Mouse (Mus musculus) midbrain, embryonic 14.5 days (tissue): ENCODE data around the gene Phb2. TPM values are rescaled to one million over a fixed set of nuclear protein-coding genes. Genes with fewer than 3 reads are reported as not detected.
A peak's percentile ranks its signal among the peaks of the same experiment; 100 is the strongest.

Experiments
- ATAC-seq: fragments of 200-750 bp; cut with Nextera tagmentation; 2 replicates; pipeline ENCODE4 v1.8.0; 2017; ENCODE audit warnings: moderate number of reproducible peaks, moderate library complexity; ENCODE audit not compliant: low FRiP score, low TSS enrichment
- DNase-seq: peaks from one replicate; pipeline ENCODE4 v3.0.0-alpha.2; 2015
- H3K27ac ChIP-seq: fragments of 300-500 bp; sonication (generic); replicated peaks from 2 replicates; pipeline ENCODE4 v1.5.1; 2014; ENCODE audit warnings: mild to moderate bottlenecking, low read depth, low read length, moderate library complexity
- H3K27me3 ChIP-seq: fragments of 300-500 bp; sonication (generic); 2 replicates; pipeline ENCODE4 v1.6.1; 2014; ENCODE audit warnings: low read length, control low read depth, mixed read lengths; ENCODE audit not compliant: control insufficient read depth, insufficient read depth
- H3K36me3 ChIP-seq: fragments of 300-500 bp; sonication (generic); 2 replicates; pipeline ENCODE4 v1.6.1; 2014; ENCODE audit warnings: low read length, control low read depth; ENCODE audit not compliant: control insufficient read depth, insufficient read depth
- H3K4me1 ChIP-seq: fragments of 300-500 bp; sonication (generic); 2 replicates; pipeline ENCODE4 v1.6.1; 2014; ENCODE audit warnings: mild to moderate bottlenecking, antibody characterized with exemption, low read length, control low read depth; ENCODE audit not compliant: control insufficient read depth, insufficient read depth
- H3K4me2 ChIP-seq: fragments of 300-500 bp; sonication (generic); 2 replicates; pipeline ENCODE4 v1.6.1; 2014; ENCODE audit warnings: mild to moderate bottlenecking, low read length, moderate library complexity
- H3K4me3 ChIP-seq: fragments of 300-500 bp; sonication (generic); replicated peaks from 2 replicates; pipeline ENCODE4 v1.5.1; 2014; ENCODE audit warnings: low read depth, low read length
- H3K9ac ChIP-seq: fragments of 300-500 bp; sonication (generic); replicated peaks from 2 replicates; pipeline ENCODE4 v1.6.1; 2014; ENCODE audit warnings: mild to moderate bottlenecking, low read length, moderate library complexity
- H3K9me3 ChIP-seq: fragments of 300-500 bp; sonication (generic); 2 replicates; pipeline ENCODE4 v1.6.1; 2016; ENCODE audit warnings: low read length, control low read depth, mixed read lengths; ENCODE audit not compliant: control insufficient read depth
- WGBS: fragments of 180-500 bp; shearing (Covaris S2); extraction: QIAGEN DNeasy Blood & Tissue Kit; methylation state at CpG from one replicate; pipeline ENCODE4 v1.1.7; 2014; 5-methylcytosine and 5-hydroxymethylcytosine counted together
- polyA plus RNA-seq: library from polyadenylated mRNA; unstranded; fragments of >200 nt; fragmentation: Nextera tagmentation; extraction: Ambion mirVana; gene quantifications from 2 replicates; pipeline ENCODE4 v1.2.1, GENCODE M21; 2014

The Phb2 gene
- polyA plus RNA-seq, 1 experiment from 2014 or later = 250 TPM

DNA sequence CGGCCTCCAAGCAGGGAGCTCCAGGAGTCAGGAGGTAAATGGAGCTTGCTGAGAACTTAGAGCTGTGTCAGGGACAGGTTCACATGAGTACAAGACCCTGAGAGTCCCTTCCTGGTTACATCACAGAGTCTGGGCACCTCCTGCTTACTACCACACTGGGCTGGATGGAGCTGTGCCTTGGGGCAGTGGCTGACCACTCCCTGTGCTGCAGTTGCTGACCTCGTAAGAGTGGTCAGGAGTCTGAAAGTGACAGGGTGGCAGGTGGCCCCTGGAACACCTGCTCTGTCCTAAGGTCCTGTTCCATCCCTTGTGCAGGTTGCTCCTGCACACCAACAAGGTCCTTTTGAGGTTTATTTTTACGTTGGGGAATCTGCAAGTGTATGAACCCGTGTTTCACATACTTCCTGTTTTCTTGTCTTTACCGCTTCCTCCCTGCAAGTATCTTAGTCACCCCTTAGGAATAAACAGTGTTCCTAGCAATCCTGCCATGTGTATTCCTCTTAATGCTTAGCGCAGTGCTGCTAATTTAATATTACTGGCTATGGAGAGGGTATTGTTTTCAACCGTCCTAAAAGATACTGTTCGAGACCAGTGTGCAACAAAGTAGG is 23.9 kb upstream of the Phb2 start:
- Histone ChIP-seq H3K4me1 (no peaks in the 10 kb centered on the region), H3K9ac (no peak overlapping the region), H3K36me3 (no peaks in the 10 kb centered on the region), H3K9me3 (no peaks in the 10 kb centered on the region), H3K4me3 (no peak overlapping the region), H3K4me2 (no peak overlapping the region), H3K27me3 (no peaks in the 10 kb centered on the region), H3K27ac (no peak overlapping the region)
- ATAC-seq (no peak), DNase-seq (no peak)
- 91% methylated on average over 8 of the region's 8 CpGs for WGBS

DNA sequence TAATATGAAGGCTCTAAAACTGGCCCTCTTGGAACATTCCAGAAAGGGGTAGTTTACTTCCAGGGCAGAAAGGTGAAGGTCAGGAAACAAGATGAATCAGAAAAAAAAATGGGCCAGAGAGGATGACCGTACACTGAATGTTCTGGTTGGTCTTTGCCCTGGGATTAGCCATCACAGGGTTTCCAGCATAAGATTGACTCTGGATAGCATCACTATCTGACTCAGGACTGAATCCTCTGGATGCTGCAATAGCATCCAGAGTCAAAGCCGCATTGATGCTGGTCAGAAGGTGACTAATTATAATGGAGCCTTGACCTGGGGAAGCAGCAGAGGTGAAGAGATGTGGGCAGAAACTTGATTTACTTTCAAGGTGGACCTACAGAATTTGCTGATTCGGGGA is 23.1 kb upstream of the Phb2 start:
- Histone ChIP-seq H3K4me2 (no peak overlapping the region), H3K9ac (no peak overlapping the region), H3K27me3 (no peaks in the 10 kb centered on the region), H3K9me3 (no peaks in the 10 kb centered on the region), H3K27ac (no peak overlapping the region), H3K4me1 (no peaks in the 10 kb centered on the region), H3K4me3 (no peak overlapping the region), H3K36me3 (no peaks in the 10 kb centered on the region)
- ATAC-seq (no peak), DNase-seq (no peak)
- WGBS = 98% methylated on average over 3 of the region's 3 CpGs

DNA sequence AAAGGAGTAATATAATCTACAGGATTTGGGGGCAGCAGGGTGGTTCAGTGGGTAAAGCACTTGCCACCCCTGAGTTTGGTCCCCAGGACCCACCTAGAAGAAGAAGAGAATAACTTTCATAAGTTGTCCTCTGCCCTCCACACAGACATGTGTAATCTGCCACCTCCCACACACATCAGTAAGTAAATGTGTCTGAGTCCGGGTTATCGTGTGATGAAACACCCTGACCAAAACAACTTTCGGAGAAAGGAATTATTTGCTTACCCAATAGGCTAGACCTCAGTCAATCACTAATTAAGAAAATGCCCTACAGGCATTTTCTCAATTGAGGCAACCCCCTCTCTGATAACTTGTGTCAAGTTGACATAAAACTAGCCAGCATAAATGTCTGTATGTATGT is 21.6 kb upstream of the Phb2 start:
- no peaks in the 10 kb centered on the region for H3K9me3 ChIP-seq
- H3K27ac ChIP-seq = no peak overlapping the region
- 95% methylated on average over 3 of the region's 3 CpGs for WGBS
- H3K36me3 ChIP-seq = no peaks in the 10 kb centered on the region
- no peaks in the 10 kb centered on the region for H3K4me1 ChIP-seq
- DNase-seq (no peak), ATAC-seq (no peak)
- H3K4me2 ChIP-seq = no peak overlapping the region
- no peak overlapping the region for H3K9ac ChIP-seq
- no peak overlapping the region for H3K4me3 ChIP-seq
- no peaks in the 10 kb centered on the region for H3K27me3 ChIP-seq

DNA sequence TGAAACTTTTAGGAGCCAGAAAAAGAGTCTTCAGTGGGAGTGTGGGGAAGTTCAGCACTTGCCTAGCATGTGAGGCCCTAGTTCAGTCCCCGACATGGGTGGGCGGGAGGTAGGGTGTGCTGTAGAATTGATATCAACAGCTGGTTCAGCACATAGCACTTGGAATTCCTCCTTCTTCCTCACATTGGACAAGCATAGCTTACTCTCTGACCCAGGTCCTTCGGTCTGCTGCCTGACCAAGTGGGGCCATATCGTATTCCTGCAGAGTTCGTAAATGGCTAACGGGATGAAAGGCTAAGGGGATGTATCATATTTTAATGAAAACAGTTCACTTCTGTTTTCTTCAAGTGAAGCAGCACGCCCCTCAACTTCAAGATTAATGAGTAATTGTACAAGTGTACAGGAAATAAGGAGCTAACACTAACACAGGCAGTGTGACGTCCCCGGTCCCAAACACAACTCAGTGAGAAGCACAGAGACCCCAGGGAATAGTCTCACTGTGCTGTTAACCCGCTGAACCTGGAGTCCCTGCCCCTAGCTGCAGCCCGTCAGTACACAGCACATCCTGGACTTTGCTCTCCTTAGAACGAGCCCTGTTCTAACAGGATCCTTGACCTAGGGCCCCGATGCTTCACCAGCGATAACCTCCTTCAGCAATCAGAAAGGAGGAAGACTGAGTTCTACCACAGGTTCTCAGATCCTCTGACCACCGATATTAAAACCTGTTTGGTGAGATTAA is 18.7 kb upstream of the Phb2 start:
- Histone ChIP-seq H3K27me3 (no peaks in the 10 kb centered on the region), H3K36me3 (no peaks in the 10 kb centered on the region), H3K4me1 (no peaks in the 10 kb centered on the region), H3K4me2 (no peak overlapping the region), H3K9me3 (no peaks in the 10 kb centered on the region), H3K4me3 (no peak overlapping the region), H3K9ac (no peak overlapping the region), H3K27ac (no peak overlapping the region)
- ATAC-seq = no peak
- DNase-seq = no peak
- 89% methylated on average over 15 of the region's 15 CpGs for WGBS

DNA sequence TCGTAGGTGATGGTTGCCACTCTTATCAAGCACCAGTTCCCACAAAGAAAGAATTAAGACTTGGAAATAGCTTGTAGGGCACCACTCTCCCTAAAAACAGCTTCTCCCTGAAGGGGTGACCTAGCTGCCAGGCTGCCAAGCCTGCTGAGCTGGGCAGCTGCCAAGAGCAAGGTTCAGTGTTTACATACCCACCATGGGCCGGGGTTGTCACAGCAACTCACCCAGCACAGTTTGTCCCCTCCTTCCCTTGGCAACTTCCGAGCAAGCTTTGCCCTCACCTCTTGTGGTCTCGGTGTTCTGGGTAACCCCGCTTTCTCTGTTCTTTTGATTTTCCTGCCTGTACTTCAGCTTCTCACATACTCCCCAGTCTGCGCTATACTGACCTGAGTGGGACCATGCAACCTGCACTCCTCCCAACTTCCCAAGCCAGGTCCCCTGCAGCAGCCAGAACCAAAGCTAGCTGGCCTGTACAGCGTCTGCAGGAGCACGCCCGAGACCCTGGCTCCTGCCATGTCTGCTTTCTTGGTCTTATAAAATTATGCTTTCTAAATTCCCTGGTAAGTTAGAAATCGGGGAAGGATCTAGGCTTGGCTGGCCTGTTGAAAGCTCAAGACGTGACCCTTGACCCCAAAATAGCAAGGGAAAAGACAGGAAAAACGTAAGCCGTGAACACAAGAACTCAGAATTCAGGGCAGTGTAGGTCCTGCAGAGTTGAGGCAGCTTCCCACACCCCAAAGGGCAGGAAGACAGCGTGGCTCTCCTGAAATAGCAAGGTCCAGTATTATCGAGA is 17.8 kb upstream of the Phb2 start:
- H3K27ac ChIP-seq = no peak overlapping the region
- ATAC-seq (no peak), DNase-seq (peak; percentile 62)
- H3K9me3 ChIP-seq = no peaks in the 10 kb centered on the region
- no peaks in the 10 kb centered on the region for H3K36me3 ChIP-seq
- H3K27me3 ChIP-seq = no peaks in the 10 kb centered on the region
- no peaks in the 10 kb centered on the region for H3K4me1 ChIP-seq
- no peak overlapping the region for H3K4me3 ChIP-seq
- H3K9ac ChIP-seq = no peak overlapping the region
- no peak overlapping the region for H3K4me2 ChIP-seq
- WGBS = 80% methylated on average over 15 of the region's 15 CpGs

DNA sequence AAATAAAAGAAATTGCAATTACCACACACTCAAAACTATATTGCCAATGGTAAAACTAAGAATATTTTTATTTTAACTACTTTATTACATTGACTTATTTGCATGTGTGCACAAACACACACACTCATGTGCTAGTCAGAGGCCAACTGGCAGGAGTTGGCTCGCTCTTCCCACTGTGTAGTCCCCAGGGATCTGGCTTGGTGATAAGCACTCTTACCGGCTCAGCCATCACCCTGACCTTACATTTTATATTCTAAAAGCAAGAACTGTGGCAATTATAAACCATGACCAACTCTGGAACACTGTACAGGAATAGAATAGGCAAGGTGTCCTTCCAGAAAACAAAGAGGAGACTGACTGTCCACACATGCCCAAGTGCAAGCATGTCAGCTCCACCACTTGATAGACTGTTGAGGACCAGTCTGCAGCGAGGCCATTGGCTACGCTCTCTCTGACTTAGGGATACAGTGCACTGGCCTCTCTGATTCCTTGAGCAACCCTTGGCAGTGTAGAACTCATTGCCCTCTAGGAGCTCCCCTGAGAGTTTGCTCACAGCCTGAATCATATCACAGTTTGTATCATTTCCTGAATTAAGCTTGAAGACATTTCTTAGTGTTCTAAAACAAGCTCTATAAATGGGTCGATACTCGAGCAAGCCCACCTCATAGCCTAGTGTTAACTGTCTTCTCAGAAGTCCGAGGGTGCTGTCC is 15.5 kb upstream of the Phb2 start:
- H3K36me3 ChIP-seq = peaks cover 20% of the 10 kb centered on the region
- H3K4me2 ChIP-seq = no peak overlapping the region
- no peak overlapping the region for H3K27ac ChIP-seq
- DNase-seq = no peak
- no peaks in the 10 kb centered on the region for H3K9me3 ChIP-seq
- no peak overlapping the region for H3K9ac ChIP-seq
- no peaks in the 10 kb centered on the region for H3K27me3 ChIP-seq
- H3K4me1 ChIP-seq = no peaks in the 10 kb centered on the region
- WGBS = 93% methylated on average over 7 of the region's 7 CpGs
- H3K4me3 ChIP-seq = no peak overlapping the region
- ATAC-seq = no peak

DNA sequence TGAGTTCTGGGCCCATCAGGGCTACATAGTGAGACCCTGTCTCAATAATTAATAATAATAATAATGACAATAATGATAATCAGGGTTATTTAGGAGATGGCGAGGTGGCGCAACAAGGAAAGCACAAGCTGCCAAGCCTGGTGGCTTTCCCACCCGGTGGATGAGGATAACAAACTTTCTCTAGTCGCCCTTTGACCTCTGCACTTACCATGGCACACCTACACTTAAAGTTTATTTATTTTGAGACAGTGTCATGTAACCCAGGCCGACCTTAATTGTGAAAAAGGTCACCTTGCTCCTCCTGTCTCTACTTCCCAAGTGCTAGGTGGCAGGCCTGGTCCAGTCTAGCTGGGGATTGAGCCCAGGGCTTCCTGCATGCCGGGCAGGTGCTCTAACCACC is 13.4 kb upstream of the Phb2 start:
- H3K9me3 ChIP-seq = no peaks in the 10 kb centered on the region
- H3K4me3 ChIP-seq = no peak overlapping the region
- H3K36me3 ChIP-seq = peaks cover 42% of the 10 kb centered on the region
- H3K27ac ChIP-seq = no peak overlapping the region
- H3K27me3 ChIP-seq = no peaks in the 10 kb centered on the region
- H3K9ac ChIP-seq = no peak overlapping the region
- ATAC-seq (no peak), DNase-seq (no peak)
- no peaks in the 10 kb centered on the region for H3K4me1 ChIP-seq
- 89% methylated on average over 6 of the region's 6 CpGs for WGBS
- no peak overlapping the region for H3K4me2 ChIP-seq

DNA sequence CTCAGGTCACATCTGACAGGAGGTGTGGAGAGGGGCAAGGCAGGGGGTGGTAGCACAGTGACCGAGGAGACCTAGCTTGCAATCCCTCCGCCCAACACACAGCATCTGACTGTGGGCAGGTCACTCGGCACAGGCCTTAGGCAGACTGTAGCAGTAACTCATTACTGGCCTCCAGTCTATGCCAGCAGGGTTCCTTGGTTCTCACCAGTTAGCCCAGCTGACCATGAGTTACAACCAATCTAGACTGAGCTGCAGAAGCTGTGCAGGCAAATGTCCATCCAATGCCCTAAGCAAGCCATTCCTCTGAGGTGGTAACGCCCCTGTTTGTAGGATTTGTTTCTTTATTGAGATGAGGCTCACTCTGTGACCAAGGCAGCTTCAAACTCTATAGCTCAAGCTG is 12.8 kb upstream of the Phb2 start:
- DNase-seq (no peak), ATAC-seq (no peak)
- Histone ChIP-seq H3K9ac (no peak overlapping the region), H3K4me2 (no peak overlapping the region), H3K4me3 (no peak overlapping the region), H3K27ac (no peak overlapping the region), H3K27me3 (no peaks in the 10 kb centered on the region), H3K36me3 (peaks cover 48% of the 10 kb centered on the region), H3K4me1 (no peaks in the 10 kb centered on the region), H3K9me3 (no peaks in the 10 kb centered on the region)
- WGBS = 90% methylated on average over 4 of the region's 4 CpGs
